Mouse (Mus musculus): ENCODE results near the gene Ttll5.
A peak's percentile ranks its signal among the peaks of the same experiment; 100 is the strongest.

Ttll5 gene

DNA sequence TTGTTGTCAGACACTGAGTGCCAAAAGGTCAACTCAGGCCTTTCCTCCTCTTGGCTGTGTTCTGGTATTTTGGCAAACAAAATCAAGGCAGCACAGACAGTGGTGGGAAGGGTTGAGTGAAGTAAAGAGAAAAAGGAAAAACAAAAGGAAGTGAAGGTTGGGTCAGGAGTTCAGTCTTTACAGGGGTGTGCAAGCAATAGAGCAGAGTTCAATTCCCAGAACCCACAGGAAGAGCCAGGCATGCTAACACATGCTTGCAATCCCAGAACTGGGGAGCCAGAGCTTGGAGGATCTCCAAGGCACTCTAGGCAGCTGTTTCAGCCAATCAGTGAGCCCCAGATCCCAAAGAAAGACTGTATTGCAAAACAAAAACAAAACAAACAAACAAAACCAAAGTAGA lies 240.3 kb downstream of the Ttll5 start:
- DNase-seq = no peak

DNA sequence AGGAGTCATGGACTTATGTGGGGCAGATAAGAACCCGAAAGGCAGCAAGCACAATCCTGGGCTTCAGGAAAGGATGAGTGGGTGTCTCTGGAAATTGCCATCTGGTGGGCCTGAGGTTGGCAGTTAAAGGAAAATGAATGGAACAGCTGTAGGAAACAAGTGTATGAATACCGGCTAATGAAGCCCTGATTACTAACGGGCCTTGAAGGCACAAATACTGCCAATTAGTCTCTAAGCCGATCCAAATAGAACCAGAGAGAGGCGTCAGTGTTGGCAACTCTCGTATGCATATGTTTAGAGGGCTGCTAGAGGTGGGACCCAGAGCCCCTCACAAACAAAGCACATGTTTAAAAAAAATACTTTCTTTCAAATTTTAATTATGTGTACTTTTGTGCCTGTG lies 247.0 kb downstream of the Ttll5 start:
- peak in 1 of 2 experiments; percentile 17 for DNase-seq

DNA sequence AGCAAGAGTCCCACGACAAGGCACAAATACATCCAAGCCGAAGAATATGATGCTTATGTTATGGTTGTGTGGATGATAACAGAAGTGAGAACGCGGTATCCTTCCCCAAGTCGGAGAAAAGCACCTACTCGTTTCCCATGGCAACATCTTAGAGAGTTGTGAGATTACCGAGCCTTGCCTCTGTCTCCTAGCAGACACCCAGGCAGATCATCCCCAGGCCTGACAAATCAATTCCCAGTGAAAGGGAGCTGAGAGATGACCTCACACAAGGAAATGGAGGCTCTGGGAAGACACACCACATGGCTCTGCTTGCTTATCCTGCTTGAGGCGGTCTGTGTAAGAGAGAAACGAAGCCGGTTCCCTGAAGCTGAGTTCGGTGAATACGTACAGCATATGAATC lies 250.2 kb downstream of the Ttll5 start:
- no peak for DNase-seq

DNA sequence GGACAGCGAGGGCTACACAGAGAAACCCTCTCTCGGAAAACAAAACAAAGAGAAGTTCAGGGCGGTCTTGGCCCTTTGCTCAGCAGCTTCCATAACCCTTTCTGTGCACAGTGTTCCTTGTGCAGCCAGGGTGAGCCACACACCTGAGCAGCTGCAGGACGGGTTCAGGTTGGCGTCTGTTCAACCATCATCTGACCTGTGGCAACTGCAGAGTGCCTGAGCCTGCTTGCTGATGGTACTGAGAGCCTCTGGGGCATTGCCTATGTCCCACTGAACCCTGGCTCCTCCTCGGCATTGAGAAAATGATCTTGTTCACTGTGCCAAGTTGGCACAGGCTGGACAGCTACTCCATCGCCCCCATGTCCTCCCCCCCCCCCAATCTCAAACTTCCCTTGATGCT lies 250.9 kb downstream of the Ttll5 start:
- DNase-seq = no peak

DNA sequence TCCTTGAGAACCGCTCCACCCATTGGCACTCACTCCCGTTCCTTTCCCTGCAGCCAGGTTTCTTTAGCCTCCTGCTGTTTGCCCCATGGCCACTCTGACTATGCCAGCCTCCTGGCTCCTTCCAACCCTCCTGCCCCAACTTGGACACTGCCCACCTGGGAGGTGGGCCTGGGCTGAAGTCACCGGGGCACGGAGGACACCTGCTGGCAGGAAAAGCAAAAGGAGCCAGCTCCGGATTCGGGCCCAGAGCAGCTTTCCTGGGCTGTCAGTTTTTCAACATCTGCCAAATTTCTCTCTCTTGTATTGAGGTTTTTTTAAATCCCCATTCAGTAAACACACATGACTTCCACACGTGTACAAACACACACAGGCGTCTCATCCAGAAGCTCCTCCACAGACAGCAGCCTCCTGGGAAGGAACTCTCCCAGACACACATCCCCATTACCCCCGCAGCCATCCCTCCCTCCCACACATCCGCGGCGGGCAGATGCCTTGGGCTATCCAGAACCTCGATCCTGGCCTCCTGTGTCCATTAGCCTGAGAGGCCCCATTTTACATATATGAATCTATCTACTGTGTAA lies 252.0 kb downstream of the Ttll5 start:
- peak; percentile 69 to 77 for DNase-seq

DNA sequence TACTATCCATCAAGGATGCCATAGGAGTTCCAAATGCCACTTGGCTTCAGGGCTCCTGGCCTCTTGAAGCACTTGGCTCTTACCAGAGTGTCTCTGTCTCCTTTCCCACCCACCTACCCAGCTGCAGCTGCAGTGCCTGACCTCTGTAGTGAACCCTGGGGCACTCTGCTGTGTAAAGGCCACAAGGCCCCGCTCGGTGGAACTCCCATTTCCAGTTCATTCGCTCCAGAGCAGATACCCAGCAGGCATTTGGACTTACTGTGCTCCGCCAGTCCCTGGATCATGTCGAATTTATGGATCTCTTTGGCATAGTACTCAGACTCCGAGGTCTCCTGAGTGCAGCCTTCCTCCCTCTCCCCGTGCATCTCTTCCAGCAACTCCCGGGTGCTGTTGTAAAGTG lies 252.9 kb downstream of the Ttll5 start:
- peak; percentile 34 to 45 for DNase-seq

DNA sequence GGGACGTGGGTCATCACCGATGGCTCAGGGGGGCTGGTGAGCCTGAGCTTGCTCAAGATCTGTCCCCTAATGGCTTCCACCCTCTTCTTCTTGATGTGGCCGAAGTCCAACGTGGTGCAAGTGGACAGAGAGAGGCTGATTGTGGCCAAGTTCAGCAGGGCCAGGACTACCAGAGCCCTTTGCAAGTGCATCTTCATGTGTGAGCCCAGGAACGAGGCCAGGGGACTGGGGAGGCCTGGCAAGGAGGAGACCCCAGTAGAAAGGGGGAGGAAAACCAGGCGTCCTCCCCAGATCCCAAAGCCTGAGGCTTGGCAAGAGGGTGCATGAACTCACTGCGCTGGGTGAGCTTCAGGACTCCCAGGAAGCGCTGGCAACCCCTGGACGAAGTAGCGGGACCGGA lies 253.3 kb downstream of the Ttll5 start:
- DNase-seq = peak; percentile 64 to 75

DNA sequence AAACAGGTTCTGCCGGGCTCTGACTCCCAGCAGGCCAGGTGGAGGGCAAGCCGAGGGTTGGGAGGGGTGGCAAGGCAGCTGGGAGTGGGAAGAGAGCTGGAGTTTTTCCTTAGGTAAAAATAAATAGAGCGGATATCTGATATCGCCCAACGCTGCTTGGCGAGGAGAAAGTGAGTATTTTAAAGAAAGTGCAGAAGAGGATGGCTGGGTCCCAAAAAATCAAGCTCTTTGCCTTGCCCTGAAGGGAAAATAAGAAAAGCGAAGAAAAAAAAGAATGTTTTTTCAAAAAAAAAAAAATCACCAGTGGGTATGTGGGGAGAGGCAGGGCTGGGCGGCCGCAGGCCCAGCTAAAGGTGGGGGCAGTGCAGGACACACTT lies 253.7 kb downstream of the Ttll5 start:
- no peak for DNase-seq

DNA sequence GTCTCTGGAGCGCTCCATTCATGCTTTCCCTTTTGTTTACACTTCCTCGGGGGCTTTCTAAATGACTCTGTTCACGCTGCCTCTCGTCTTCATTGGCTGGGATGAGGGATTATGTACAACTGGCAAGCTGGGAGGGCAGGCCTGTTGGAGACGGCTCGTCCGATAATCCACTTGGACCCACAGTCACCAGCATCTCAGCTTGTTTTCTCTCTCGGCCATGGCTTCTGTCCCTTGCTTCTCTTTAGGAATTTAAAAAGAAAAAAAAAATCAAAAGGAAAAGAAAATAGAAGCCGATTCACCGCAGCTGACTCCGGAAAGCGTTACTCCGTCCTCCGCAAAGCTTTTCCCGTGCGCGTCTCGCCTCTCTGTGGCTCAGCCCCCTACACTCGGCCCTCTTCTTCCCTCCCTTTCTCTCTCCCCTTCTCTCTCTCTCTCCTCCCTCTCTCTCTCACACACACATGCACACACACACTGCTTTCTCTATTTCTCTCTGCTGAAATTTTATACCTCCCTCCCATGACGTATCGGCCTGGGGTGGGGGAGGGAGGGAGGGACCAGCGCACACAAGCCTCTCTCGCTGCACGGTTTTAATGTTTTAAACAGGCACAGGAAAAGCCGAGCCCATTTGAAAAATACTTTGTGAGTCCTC lies 254.2 kb downstream of the Ttll5 start, which contains the start of gene Tgfb3:
Gene Tgfb3, minus strand, starts transcription at position 489 of the 649 bp plus-strand sequence.
- peak; percentile 54 for DNase-seq

DNA sequence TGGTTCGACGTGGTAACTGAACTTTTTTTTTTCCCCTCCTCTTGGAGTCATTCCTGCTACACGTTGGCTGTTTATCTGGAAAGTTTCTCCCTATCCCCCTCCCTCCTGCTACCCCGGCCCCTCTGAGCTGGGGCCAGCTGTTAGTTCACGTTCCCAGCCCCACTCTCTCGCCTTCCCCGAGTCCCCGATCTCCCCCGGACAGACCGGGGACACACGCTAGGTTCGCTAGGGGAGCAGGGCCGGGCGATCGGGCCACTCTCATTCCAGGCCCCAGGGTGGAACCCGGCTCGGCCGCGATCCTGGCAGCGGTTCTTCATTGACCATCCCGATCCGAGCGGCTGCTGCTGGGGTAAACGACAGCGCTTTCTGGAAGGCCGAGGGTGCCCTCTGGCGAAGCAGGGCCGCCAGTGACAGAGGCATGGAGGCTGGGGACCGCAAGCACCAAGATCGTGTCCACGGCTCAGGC lies 254.8 kb downstream of the Ttll5 start:
- peak; percentile 97 for DNase-seq

DNA sequence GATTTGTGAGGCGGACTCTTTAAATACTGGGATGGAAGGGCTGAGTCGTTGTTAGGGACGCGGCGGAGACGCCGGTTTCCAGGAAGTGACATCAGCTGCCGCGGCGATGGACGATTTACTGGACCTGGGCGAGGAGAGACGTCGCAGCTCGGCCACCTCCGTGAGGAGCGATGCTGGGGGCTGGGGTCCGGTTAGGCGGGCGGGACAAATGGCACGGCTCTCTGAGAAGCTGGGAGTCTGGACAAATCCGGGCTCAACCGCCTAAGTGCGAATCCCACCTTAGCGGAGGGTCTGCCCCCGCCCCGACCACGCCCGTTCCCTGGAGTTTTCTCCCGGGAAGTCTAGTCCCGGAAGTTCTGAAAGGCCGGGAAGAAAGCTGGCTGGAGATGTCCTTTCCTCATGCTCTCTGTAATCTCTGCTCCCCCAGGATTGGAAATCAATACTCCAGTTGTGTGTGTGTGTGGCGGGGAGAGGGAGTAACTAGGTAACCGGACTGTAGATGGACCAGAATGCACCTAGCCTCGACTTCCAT lies 258.1 kb downstream of the Ttll5 start, which contains the start of gene Ift43:
Gene Ift43, plus strand, starts transcription at position 61 of the 532 bp plus-strand sequence.
- peak; percentile 94 for DNase-seq

DNA sequence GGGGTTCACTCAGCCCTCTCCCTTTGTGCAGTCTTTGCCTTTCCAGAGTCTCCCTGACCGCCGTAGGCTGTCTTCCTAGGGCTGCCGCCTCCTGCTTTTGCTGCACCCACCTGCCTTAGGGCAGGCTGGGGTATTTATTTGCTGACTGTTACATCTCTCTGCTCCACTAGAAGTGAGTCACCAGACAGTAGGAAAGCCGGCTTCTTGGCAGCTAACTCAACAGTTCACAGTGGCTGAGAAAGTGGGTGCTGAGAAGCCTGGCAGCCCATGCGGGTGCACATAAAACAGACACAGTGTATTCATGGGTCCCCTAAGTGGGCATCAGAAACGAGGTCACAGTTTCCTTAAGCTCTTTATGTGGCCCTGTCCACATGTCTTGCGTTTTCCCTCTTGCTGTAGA lies 261.4 kb downstream of the Ttll5 start:
- no peak for DNase-seq

DNA sequence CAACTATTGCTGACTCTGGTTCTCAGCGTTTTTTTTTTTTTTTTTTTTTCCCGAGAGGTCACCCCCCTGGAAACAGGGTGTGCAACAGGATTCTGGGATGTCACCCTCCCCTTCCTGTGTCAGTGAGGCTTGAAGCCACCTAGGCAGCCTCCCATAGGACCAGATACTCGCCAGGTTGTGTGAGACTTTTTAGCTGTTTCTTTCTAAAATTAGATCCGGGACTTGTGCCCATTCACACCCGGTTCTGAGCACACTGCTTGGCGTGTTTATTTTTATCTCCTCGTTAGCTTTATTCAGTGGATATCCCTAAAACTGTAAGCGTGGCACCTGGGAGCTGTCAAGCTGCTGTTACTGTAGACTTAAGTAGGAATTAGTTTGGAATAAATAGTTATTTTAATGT lies 262.1 kb downstream of the Ttll5 start:
- no peak for DNase-seq

DNA sequence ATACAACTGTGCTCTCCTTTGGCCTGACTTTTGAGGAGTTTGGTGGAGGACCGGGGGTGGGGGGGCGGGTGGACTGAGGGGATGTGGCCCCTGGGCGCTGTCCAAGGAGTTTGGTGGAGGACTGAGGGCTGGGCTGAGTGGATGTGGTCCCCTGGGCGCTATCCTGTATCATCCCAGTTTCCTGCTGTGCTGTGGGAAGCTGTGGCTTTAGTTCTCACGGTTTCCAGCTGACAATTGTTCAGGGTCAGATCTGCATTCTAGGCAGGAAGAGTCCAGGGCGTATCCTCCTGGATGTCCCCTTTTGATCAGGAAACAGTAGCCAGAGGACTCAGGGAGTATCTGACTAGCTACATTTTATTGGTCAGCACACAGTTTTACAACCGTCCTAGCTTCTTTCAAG lies 263.6 kb downstream of the Ttll5 start:
- DNase-seq = no peak

DNA sequence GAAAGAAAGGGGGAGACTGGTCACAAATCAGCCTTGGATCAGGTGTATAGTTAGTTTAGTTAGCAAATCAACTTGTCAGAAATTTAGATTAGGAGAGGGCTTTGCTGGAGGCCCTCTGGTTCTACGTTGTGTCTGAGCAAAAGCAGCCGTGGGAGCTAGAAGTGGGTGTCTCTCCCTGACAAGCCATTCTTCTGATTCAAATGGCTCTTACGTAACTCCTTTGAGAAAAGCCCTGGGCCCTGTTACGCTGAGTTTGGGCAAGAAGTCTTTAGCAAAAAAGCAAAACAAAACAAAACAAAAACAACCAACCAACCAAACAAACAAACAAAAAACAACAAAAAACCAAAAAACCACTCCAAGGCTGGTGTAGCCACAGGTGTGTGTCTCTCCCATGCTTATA lies 266.3 kb downstream of the Ttll5 start:
- no peak for DNase-seq

DNA sequence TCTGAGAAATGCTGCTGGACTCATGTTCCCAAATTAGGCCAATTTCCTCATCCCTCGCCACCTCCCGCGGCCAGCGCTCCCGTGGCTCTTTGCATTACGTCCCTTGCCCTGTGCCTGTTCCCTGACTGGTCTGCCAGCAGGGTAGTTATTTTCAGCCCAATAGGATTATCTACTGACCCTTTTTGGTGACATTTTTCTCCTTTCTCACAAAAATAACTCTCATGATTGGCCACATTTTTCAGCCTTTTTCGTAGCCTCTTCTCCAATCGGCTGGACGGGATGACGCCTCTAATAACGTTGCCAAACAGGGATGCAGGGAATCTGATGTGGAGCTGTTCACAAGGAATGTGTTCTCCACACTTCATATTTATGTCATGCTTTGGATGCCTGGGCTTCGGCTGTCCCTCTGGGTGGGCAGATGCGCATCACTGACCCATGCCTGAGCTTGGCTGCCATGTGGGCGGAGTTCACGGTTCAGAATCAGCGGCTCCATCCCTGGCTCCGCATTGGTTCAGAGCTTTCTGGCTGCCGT lies 267.2 kb downstream of the Ttll5 start:
- DNase-seq = peak; percentile 56 to 61

DNA sequence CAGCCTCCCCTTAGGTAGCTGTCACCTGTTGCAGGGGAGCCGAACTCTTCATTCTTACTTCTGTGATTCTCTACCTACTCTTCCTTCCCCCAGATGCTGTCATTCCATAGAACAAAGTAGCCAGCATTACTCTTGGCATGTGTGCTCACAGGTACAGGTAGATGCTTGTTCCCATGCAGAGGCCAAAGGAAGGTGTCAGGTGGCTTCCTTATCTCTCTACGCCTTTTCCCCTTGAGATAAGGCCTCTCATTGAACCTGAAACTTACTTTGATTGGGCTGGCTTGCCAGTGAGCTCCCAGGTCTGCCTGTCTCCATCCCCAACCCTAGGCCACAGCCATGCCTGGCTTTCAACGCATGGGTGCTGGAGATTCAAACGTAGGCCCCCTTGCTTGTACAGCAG lies 269.6 kb downstream of the Ttll5 start:
- DNase-seq = no peak

DNA sequence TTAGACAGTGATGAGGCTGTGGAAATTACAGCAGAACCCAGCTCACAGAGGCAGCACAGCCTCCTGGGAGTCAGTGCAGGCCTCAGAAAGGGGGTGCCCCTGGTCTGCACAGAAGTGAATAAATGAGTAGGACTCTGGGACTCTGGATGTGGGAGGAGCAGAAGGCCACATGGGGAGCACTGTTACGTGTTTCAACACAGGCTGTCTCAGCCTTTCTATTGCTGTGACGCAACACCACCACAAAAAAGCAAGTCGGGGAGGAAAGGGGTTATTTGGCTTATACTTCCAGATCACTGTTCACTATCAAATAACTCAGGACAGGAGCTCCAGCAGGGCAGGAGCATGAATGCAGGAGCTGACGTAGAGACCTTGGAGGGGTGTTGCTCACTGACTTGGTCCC lies 271.3 kb downstream of the Ttll5 start:
- DNase-seq = no peak

DNA sequence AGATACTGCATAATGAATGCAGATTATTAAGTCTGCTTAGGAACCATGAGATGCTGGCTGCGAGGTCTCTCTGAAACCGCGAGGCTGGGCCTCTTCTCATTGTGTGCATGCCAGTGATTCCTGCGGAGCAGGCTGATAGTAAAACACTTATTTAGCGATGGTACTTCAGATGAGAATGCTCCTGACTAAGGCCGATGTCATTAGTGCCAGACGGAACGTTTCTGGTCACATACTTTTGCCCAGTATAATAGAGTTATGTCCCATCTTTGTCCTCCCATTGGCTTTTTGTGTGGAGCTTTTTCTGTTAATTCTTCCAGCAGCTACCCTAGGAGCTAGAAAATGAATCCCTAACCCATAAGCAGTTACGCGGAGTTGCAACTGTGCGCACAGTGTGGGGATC lies 273.3 kb downstream of the Ttll5 start:
- DNase-seq = no peak

DNA sequence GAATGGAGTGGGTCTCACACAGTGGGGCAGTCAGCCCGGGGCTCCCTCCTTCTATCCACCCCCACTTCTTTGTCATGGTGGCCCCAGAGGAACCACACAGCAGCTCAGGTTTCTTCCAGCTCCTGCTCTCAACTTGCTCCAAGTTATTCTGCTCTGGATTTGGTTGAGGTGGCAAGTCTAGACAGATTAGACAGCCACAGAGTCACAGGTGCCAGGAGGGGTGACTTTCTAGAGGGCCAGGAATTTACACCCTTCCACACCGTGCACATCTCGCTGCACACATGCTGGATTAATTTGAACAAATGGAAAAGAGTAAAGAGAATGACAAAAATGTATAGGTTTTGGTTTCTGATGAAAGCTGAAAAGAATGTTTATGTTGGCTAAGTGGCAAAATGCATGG lies 276.3 kb downstream of the Ttll5 start:
- DNase-seq = no peak

DNA sequence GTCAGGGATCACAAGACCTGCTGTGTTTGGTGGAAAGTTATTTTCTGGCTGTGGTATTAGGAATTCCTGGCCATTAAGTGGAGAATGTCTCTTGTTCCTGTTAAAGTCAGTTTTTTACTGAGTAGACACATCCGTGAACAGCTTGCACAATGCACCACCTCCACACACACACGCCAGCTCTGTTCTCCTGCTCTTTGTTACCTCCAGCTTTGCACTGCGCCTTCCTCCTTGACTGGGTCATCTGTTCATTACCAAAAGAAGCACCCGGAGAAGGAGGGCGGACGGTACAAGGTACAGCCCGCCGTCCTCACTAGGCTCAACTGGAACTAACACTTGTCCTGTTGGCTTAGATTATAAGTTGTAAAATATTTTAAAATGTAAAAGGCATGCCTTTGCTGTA lies 278.2 kb downstream of the Ttll5 start:
- no peak for DNase-seq

DNA sequence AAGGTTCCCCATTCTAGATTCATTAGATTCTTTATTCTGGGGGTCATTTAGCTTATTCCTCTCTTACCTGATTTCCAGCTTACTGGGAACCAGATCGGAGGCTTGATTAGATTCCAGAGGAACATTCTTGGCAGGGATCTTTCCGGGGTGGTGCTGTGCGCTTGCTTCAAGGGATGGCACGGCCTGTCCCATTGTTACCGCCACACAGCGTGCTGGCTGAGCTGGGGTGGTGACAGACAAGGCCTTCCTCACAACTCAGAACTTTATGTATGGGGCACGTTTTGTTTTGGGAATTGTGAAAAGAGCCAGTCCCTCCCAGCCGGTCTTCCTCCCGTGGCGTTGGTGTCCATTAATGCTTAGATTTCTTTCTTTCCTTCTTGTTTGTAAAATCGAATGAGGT lies 278.9 kb downstream of the Ttll5 start:
- peak; percentile 40 to 52 for DNase-seq

DNA sequence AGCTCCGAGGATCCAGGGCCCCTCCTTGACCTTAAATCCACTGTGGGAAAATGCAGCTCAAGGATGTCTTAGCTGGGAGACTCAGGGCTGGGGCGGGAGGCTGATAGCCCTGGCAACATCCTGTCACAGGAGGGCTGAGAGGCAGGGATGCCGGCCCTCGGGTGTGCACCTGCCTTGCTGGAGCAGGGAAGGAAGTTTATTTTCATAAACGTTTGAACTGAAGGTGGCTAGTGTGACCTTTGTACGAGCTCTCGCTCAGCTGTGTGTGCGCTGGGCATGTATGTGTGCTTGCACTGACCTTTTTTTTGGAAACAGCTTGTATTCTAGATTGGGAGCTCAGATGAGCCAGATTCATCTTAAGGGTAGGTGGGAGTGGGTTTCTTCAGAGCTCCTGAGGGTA lies 279.4 kb downstream of the Ttll5 start:
- no peak for DNase-seq

DNA sequence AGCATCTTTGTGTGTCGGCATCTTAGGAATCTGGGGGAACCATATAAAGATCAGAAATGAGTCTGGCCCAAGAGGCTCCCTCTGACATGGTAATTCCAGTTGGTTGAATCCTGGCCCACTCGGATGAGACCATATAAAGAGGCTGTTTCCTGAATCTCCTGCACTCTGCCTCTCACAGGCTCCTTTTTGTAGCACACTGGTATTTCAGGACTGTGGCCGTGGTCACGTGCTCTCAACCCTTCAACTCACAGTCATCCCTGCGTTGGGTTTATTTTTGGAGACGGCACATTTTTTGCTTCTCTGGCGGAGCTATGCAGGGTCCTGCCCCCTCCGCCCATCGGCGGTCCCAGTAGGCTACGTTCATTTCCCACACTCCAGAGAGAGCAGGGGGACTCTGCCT lies 279.8 kb downstream of the Ttll5 start:
- no peak for DNase-seq

All from cerebellum, postnatal 10 days (tissue).